Mouse (Mus musculus) lung, postnatal 36 days (tissue): ENCODE measurements around the gene Zkscan16.

Experiments
- DNase-seq: peaks from one replicate; pipeline ENCODE4 v3.0.0; 2022; ENCODE audit warnings: mixed read lengths

Gene Zkscan16

GRCm38 (mm10) chr4:58943420-58944205 is at the start of gene Zkscan16:
TSS of gene Zkscan16 (plus strand) at chr4:58943628.
- DNase-seq, result peak; percentile 65

- no peak for DNase-seq
Observed at GRCm38 (mm10) chr4:58894399-58894798, 49.0 kb upstream of the Zkscan16 start.

- DNase-seq, result no peak
Observed at GRCm38 (mm10) chr4:58897436-58897835, 46.0 kb upstream of the Zkscan16 start.

- no peak for DNase-seq
Observed at GRCm38 (mm10) chr4:58898318-58898717, 45.1 kb upstream of the Zkscan16 start.

- no peak for DNase-seq
Observed at GRCm38 (mm10) chr4:58907453-58907852, 36.0 kb upstream of the Zkscan16 start.

GRCm38 (mm10) chr4:58910175-58911068 is 33.0 kb upstream of the Zkscan16 start:
- no peak for DNase-seq

- peak; percentile 55 for DNase-seq
Observed at GRCm38 (mm10) chr4:58911069-58911830, 32.2 kb upstream of the Zkscan16 start.

- DNase-seq, result peak; percentile 50
Observed at GRCm38 (mm10) chr4:58911831-58912628, 31.4 kb upstream of the Zkscan16 start.

GRCm38 (mm10) chr4:58912629-58913335 is 30.6 kb upstream of the Zkscan16 start, which contains the start of gene Ecpas:
TSS of gene Ecpas (minus strand) at chr4:58912749.
- peak; percentile 90 for DNase-seq

GRCm38 (mm10) chr4:58913336-58914026 is 29.9 kb upstream of the Zkscan16 start:
- DNase-seq, result peak; percentile 44

GRCm38 (mm10) chr4:58915081-58915826 is 28.2 kb upstream of the Zkscan16 start:
- no peak for DNase-seq

GRCm38 (mm10) chr4:58923933-58924332 is 19.5 kb upstream of the Zkscan16 start:
- no peak for DNase-seq

GRCm38 (mm10) chr4:58925664-58926063 is 17.8 kb upstream of the Zkscan16 start:
- no peak for DNase-seq

- no peak for DNase-seq
Observed at GRCm38 (mm10) chr4:58926120-58926519, 17.3 kb upstream of the Zkscan16 start.

GRCm38 (mm10) chr4:58927661-58928060 is 15.8 kb upstream of the Zkscan16 start:
- DNase-seq, result no peak

- no peak for DNase-seq
Observed at GRCm38 (mm10) chr4:58932541-58932940, 10.9 kb upstream of the Zkscan16 start.

- no peak for DNase-seq
Observed at GRCm38 (mm10) chr4:58934308-58934707, 9.1 kb upstream of the Zkscan16 start.

GRCm38 (mm10) chr4:58934746-58935476 is 8.5 kb upstream of the Zkscan16 start:
- peak; percentile 82 for DNase-seq

GRCm38 (mm10) chr4:58935846-58936245 is 7.6 kb upstream of the Zkscan16 start:
- DNase-seq, result no peak
